Mouse (Mus musculus) colon, adult 2 months (tissue): Measurements from ENCODE around the gene Zfp78. TPM values are rescaled to one million over a fixed set of nuclear protein-coding genes. Genes with fewer than 3 reads are reported as not detected.

Source experiments
- polyA plus RNA-seq: library from polyadenylated mRNA; depleted of rRNA; stranded (reverse); fragments of >200 nt; gene quantifications from 2 replicates; pipeline ENCODE4 v1.2.3, GENCODE M21; 2012; rRNA removed

The Zfp78 gene
- polyA plus RNA-seq, result 0.07 and 0.22 TPM in 2 replicates

DNA sequence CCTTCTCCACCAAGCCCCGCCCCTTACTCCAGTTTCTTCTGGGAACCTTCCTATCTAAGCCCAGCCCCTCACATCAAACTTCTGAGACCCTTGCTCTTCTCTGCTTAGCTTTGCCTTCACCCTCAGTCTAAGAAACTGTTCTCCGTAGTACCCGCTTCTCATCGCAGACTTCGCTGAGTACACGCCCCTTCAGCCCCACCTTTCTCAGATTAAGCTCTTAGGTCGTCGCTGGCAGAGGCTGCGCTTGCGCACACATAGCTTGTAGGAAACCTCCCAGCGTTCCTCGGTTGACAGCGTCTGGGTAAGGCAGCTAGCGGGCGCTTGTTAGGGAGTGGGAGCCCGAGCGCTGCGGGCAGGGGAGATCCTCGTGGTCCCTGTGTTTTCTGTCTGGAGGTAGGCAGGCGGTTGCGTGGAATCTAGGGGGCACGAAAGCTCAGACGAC, at the start of gene Zfp78:
TSS of gene Zfp78 (plus strand) at position 234 of the 442 bp plus-strand sequence.

DNA sequence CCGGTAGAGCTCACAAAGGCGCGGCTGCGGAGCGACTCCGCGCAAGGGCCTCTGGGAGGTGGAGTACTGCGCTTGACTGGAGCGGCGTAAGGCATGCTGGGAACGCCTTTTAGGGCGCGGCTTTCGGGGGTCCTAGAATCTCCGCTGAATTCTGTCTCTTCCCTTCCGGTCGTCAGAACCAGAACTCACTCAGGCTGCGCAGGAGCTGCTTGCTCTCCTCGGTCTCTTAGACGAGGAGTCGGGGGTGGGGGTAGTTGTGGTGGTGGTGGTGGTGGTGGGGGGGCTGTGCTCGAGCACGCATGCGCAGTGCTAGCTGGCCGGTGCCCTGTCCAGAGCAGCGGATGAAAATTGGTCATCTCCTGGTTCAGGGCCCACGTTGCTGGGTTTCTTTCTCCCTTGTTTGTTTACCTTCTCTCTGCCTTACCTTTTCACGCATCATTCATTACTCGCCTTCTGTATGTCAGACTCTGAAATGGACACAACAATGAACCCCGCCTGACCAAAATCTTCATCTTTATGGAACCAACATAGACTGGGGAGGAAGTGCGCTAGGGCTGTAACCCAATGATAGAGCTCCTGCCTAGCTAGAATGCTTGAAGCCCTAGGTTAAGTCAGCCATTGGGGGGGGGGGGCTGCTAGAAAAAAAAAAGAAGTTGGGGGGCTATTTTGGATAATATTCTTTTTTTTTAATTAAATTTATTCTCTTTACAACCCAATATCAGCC, 31.7 kb upstream of the Zfp78 start, which contains the start of gene Zfp583:
TSS of gene Zfp583 (minus strand) at position 53 of the 724 bp plus-strand sequence.

DNA sequence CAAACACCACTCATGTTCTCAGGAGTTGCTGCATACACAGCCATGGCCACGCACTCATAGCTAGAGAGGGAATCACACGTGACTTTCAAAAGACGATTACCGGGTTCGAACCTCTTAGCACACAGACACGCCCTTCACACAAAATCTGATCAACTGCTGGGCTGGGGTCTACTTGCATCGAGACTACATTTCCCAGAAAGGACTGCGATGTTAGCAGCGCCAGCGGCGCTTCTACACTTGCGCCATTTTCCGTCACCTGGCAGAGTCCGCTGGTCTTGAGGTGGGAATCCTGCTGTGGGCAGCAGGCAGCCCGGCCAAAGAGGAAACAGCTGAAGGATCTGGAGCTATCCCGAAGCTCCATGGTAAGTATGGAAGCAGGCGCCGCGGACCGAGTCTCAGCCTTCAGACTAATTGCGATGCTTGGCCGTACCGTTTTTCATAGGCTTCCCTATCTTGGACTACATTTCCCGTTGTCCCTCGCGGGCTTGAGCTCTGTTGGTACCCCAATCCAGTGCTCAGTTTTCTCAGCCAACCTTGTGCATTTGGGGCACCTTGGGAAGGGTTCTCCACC, 19.5 kb upstream of the Zfp78 start, which contains the start of gene Gm3854:
TSS of gene Gm3854 (plus strand) at position 259 of the 571 bp plus-strand sequence.

DNA sequence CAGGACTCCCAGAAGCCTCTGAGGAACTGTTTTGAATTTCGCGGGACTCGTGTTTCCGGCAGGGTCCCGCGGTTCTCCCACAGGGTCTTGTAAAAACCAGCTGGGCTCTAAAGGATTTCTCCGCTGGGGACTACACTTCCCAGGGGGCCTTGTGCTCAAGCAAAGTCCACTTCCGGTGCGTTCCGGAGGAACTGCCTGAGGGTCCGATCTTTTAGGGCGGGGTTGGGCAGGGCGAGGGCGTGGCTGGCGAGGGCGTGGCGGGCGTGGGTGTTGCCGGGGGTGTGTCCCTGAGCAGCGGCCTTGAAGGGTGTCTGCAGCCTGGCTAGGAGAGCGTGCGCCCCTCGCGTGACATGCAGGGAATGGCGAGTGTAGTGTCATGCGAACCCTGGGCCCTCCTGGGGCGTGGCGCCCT, 20.0 kb downstream of the Zfp78 start, which contains the start of gene Zfp28:
TSS of gene Zfp28 (plus strand) at position 252 of the 412 bp plus-strand sequence.

DNA sequence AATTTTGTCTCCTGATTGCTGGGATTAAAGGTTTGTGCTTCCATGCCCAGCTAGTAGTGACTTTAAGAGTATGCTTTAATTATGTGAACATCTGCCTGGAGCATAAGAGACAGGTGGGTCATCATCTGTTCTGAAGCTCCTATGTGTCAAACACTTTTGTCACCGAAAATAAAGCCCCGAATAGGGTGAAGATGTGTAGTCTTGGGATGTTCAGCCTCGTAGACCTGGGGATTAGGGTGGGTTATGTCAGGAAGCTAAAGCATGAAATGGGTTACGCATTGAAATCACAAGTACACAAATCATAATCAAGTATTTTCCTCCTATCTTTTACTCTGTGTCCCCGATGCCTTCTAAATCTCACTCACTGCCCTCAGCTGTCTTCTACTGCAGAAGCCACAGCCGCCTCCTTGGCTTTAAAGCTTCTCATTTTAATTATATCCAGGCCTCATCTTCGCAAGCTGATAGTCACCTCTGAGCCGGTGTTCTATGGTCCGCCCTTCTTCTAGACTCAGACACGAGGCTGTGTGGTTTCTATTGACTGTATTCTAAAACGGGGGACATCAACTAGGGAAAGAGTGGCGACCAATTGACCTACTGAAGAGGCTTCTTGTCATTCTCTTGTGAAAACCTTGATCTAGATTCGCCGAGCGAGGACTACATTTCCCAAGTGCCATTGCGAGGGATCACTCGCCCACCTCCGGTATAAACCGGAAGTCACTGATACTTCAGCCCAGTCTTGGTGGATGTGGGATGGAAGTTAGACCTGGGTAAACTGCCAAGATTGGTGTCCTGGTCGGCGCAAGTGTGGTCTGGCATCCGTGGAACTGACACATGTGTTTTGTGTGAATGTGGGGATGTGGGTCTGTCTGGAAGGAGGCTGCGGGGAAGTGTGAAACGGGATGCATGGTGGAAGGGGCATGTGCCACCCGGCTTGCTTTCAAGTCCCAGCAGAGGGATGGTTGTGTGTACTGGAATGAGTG, 35.2 kb downstream of the Zfp78 start, which contains the start of gene Smim17:
TSS of gene Smim17 (plus strand) at position 720 of the 980 bp plus-strand sequence.

DNA sequence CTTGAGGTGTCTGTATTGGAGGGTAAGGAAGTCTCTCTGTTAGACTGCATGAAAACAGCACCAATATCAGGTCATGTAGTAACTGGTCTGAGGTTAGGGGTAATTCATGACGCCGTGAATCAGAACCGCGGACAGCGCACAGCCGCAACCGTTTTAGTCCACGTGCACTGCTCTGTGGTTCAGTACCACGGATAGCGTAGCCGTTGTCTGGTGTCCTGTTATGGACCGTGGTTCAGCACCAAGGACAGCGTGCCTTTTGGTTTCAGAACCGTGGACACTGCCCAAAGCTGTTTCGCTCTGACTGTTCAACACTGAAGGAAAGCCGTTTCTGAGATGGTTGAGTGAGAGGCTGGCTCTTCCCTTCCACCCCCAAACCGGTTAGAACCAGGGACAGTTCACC, 47.0 kb downstream of the Zfp78 start, which contains the start of gene Gm20715:
TSS of gene Gm20715 (plus strand) at position 235 of the 400 bp plus-strand sequence.

Other genes with a start within 250 kb of the Zfp78 start
- 78.0 and 78.7 TPM in 2 replicates for gene Zfp787, start 207.3 kb upstream of the Zfp78 start, polyA plus RNA-seq
- gene Zfp444, start 191.1 kb upstream of the Zfp78 start, polyA plus RNA-seq, result 44.4 and 57.7 TPM in 2 replicates
- not detected in 2 replicates for gene Galp, start 166.2 kb upstream of the Zfp78 start, polyA plus RNA-seq
- not detected in 2 replicates for gene Zscan5b, start 141.0 kb upstream of the Zfp78 start, polyA plus RNA-seq
- gene Epp13, start 110.6 kb upstream of the Zfp78 start, polyA plus RNA-seq, result not detected in 2 replicates
- 0.24 and 0.28 TPM in 2 replicates for gene Zfp667, start 76.7 kb upstream of the Zfp78 start, polyA plus RNA-seq
- 0.03 and 0.54 TPM in 2 replicates for gene Zfp583, start 32.0 kb upstream of the Zfp78 start, polyA plus RNA-seq
- 0.03 TPM in 1 of 2 replicates, not detected in the other for gene Gm3854, start 19.5 kb upstream of the Zfp78 start, polyA plus RNA-seq
- gene Zfp28, start 20.0 kb downstream of the Zfp78 start, polyA plus RNA-seq, result 0.64 and 0.69 TPM in 2 replicates
- gene Smim17, start 35.4 kb downstream of the Zfp78 start, polyA plus RNA-seq, result not detected in 2 replicates
- gene Gm20715, start 47.0 kb downstream of the Zfp78 start, polyA plus RNA-seq, result not detected in 2 replicates
- not detected in 2 replicates for gene Olfr1344, start 75.4 kb downstream of the Zfp78 start, polyA plus RNA-seq
- not detected in 2 replicates for gene Olfr1336, start 92.9 kb downstream of the Zfp78 start, polyA plus RNA-seq
- gene Olfr1346, start 103.8 kb downstream of the Zfp78 start, polyA plus RNA-seq, result not detected in 2 replicates
- not detected in 2 replicates for gene Olfr5, start 123.7 kb downstream of the Zfp78 start, polyA plus RNA-seq
- not detected in 2 replicates for gene Olfr1347, start 136.5 kb downstream of the Zfp78 start, polyA plus RNA-seq
- gene Olfr1348, start 145.5 kb downstream of the Zfp78 start, polyA plus RNA-seq, result not detected in 2 replicates
- gene Olfr1349, start 159.7 kb downstream of the Zfp78 start, polyA plus RNA-seq, result not detected in 2 replicates
- gene Olfr1350, start 201.6 kb downstream of the Zfp78 start, polyA plus RNA-seq, result not detected in 2 replicates